Mouse (Mus musculus) intestine, postnatal 0 days (tissue): ENCODE measurements around the gene Srgn. TPM values are rescaled to one million over a fixed set of nuclear protein-coding genes. Genes with fewer than 3 reads are reported as not detected.

Experiments used
- ATAC-seq: fragments of 200-750 bp; cut with Nextera tagmentation; 2 replicates; pipeline ENCODE4 v1.8.0; 2017; ENCODE audit warnings: mild to moderate bottlenecking, moderate TSS enrichment, moderate library complexity
- H3K27ac ChIP-seq: fragments of 300-500 bp; sonication (generic); 2 replicates; pipeline ENCODE4 v1.5.1; 2014; ENCODE audit warnings: mild to moderate bottlenecking, low read depth, low read length, moderate library complexity
- H3K27me3 ChIP-seq: fragments of 300-500 bp; sonication (generic); replicated peaks from 2 replicates; pipeline ENCODE4 v1.6.1; 2014; ENCODE audit warnings: low read length, mixed read lengths; ENCODE audit not compliant: control insufficient read depth, insufficient read depth
- H3K36me3 ChIP-seq: fragments of 300-500 bp; sonication (generic); 2 replicates; pipeline ENCODE4 v1.6.1; 2014; ENCODE audit warnings: mild to moderate bottlenecking, moderate library complexity; ENCODE audit not compliant: control insufficient read depth, insufficient read depth
- H3K4me1 ChIP-seq: fragments of 300-500 bp; sonication (generic); replicated peaks from 2 replicates; pipeline ENCODE4 v1.6.1; 2014; ENCODE audit warnings: antibody characterized with exemption, low read length, mixed read lengths; ENCODE audit not compliant: control insufficient read depth, insufficient read depth
- H3K4me2 ChIP-seq: fragments of 300-500 bp; sonication (generic); replicated peaks from 2 replicates; pipeline ENCODE4 v1.6.1; 2014; ENCODE audit warnings: low read depth, mild to moderate bottlenecking, moderate library complexity
- H3K4me3 ChIP-seq: fragments of 300-500 bp; sonication (generic); 2 replicates; pipeline ENCODE4 v1.5.1; 2014; ENCODE audit warnings: low read depth, low read length
- H3K9ac ChIP-seq: fragments of 300-500 bp; sonication (generic); 2 replicates; pipeline ENCODE4 v1.6.1; 2014; ENCODE audit warnings: mild to moderate bottlenecking, low read depth, low read length
- H3K9me3 ChIP-seq: fragments of 300-500 bp; sonication (generic); 2 replicates; pipeline ENCODE4 v1.6.1; 2016; ENCODE audit warnings: mixed run types; ENCODE audit not compliant: control insufficient read depth
- CTCF ChIP-seq: sonication (generic); IDR thresholded peaks from 2 replicates; pipeline ENCODE4 v1.5.1; 2016; ENCODE audit warnings: low read depth, mild to moderate bottlenecking, control low read depth, antibody characterized with exemption, moderate library complexity
- WGBS: fragments of 180-500 bp; shearing (Covaris S2); extraction: QIAGEN DNeasy Blood & Tissue Kit; methylation state at CpG from one replicate; pipeline ENCODE4 v1.1.7; 2014; 5-methylcytosine and 5-hydroxymethylcytosine counted together
- polyA plus RNA-seq: library from polyadenylated mRNA; unstranded; fragments of >200 nt; fragmentation: Nextera tagmentation; extraction: Ambion mirVana; gene quantifications from 2 replicates; pipeline ENCODE4 v1.2.1, GENCODE M21; 2015

The Srgn gene
- polyA plus RNA-seq, 1 experiment from 2014 or later = 21.6 TPM

- Histone ChIP-seq H3K9ac (no peak overlapping the region), H3K9me3 (no peaks in the 10 kb centered on the region), H3K27me3 (no peaks in the 10 kb centered on the region), H3K4me3 (no peak overlapping the region), H3K4me2 (no peak overlapping the region), H3K27ac (no peak overlapping the region; the same call in 1 of the 2 replicates), H3K4me1 (no peaks in the 10 kb centered on the region), H3K36me3 (no peaks in the 10 kb centered on the region)
- ATAC-seq = no peak
- no peak for TF ChIP-seq CTCF
- WGBS = 91% methylated on average over 4 of the region's 4 CpGs
Measured at GRCm38 (mm10) chr10:62544316-62544715, 17.1 kb upstream of the Srgn start.

- Histone ChIP-seq H3K4me2 (no peak overlapping the region), H3K27me3 (no peaks in the 10 kb centered on the region), H3K4me3 (no peak overlapping the region), H3K36me3 (no peaks in the 10 kb centered on the region), H3K9ac (no peak overlapping the region), H3K27ac (no peak overlapping the region), H3K9me3 (no peaks in the 10 kb centered on the region), H3K4me1 (no peaks in the 10 kb centered on the region)
- 79% methylated on average over 12 of the region's 12 CpGs for WGBS
- TF ChIP-seq CTCF = no peak
- ATAC-seq = no peak
Measured at GRCm38 (mm10) chr10:62543399-62543808, 16.2 kb upstream of the Srgn start.

GRCm38 (mm10) chr10:62542928-62543327, 15.7 kb upstream of the Srgn start:
- H3K4me2 ChIP-seq = no peak overlapping the region
- WGBS = 92% methylated on average over 8 of the region's 8 CpGs
- H3K36me3 ChIP-seq = no peaks in the 10 kb centered on the region
- H3K9ac ChIP-seq = no peak overlapping the region
- no peak overlapping the region for H3K4me3 ChIP-seq
- no peaks in the 10 kb centered on the region for H3K9me3 ChIP-seq
- no peaks in the 10 kb centered on the region for H3K4me1 ChIP-seq
- no peak overlapping the region for H3K27ac ChIP-seq
- TF ChIP-seq CTCF = no peak
- ATAC-seq = no peak
- no peaks in the 10 kb centered on the region for H3K27me3 ChIP-seq

GRCm38 (mm10) chr10:62542507-62542906, 15.3 kb upstream of the Srgn start:
- H3K36me3 ChIP-seq = no peaks in the 10 kb centered on the region
- H3K4me1 ChIP-seq = no peaks in the 10 kb centered on the region
- H3K4me3 ChIP-seq = no peak overlapping the region
- ATAC-seq = no peak
- H3K9me3 ChIP-seq = no peaks in the 10 kb centered on the region
- no peak overlapping the region for H3K9ac ChIP-seq
- no peak for TF ChIP-seq CTCF
- H3K4me2 ChIP-seq = no peak overlapping the region
- 89% methylated on average over 12 of the region's 12 CpGs for WGBS
- no peak overlapping the region for H3K27ac ChIP-seq
- no peaks in the 10 kb centered on the region for H3K27me3 ChIP-seq

- Histone ChIP-seq H3K9me3 (no peaks in the 10 kb centered on the region), H3K4me2 (no peak overlapping the region), H3K4me1 (no peaks in the 10 kb centered on the region), H3K9ac (no peak overlapping the region), H3K36me3 (no peaks in the 10 kb centered on the region), H3K4me3 (no peak overlapping the region), H3K27me3 (no peaks in the 10 kb centered on the region), H3K27ac (no peak overlapping the region)
- ATAC-seq = no peak
- no peak for TF ChIP-seq CTCF
- WGBS = 93% methylated on average over 12 of the region's 12 CpGs
Measured at GRCm38 (mm10) chr10:62541499-62541898, 14.2 kb upstream of the Srgn start.

GRCm38 (mm10) chr10:62540800-62541199, 13.5 kb upstream of the Srgn start:
- no peaks in the 10 kb centered on the region for H3K27me3 ChIP-seq
- H3K4me3 ChIP-seq = no peak overlapping the region
- no peak for TF ChIP-seq CTCF
- no peak overlapping the region for H3K4me2 ChIP-seq
- H3K9me3 ChIP-seq = no peaks in the 10 kb centered on the region
- 55% methylated on average over 3 of the region's 3 CpGs for WGBS
- H3K9ac ChIP-seq = no peak overlapping the region
- H3K4me1 ChIP-seq = no peaks in the 10 kb centered on the region
- no peaks in the 10 kb centered on the region for H3K36me3 ChIP-seq
- ATAC-seq = no peak
- H3K27ac ChIP-seq = no peak overlapping the region

- Histone ChIP-seq H3K4me2 (no peak overlapping the region), H3K27me3 (no peaks in the 10 kb centered on the region), H3K9me3 (no peaks in the 10 kb centered on the region), H3K27ac (no peak overlapping the region), H3K36me3 (no peaks in the 10 kb centered on the region), H3K4me1 (no peaks in the 10 kb centered on the region), H3K9ac (no peak overlapping the region), H3K4me3 (no peak overlapping the region)
- ATAC-seq = no peak
- WGBS = 81% methylated on average over 7 of the region's 7 CpGs
- TF ChIP-seq CTCF = no peak
Measured at GRCm38 (mm10) chr10:62534509-62534908, 7.3 kb upstream of the Srgn start.
